Mouse (Mus musculus): Measurements from ENCODE around the gene Mmp23. TPM values are rescaled to one million over a fixed set of nuclear protein-coding genes. Genes with fewer than 3 reads are reported as not detected.
"Not testable (repeated sequence)": the region's sequence is repeated elsewhere in the genome, so short reads cannot be mapped to it uniquely, and the experiment has no call there.

Mmp23 gene
- 3.8 and 5.5 TPM in 2 replicates for polyA plus RNA-seq (2015; fragmentation: Nextera tagmentation; extraction: Ambion mirVana)

- under 1% methylated on average over 33 of the region's 33 CpGs for WGBS
- H3K4me2 ChIP-seq: peak within 1 kb of the TSS; percentile 73
- peak within 1 kb of the TSS; percentile 43; the same call in 1 of the 2 replicates for H3K9ac ChIP-seq
- ATAC-seq (replicated peaks): peak; percentile 16; the same call in 1 of the 2 replicates
- H3K27me3 ChIP-seq (replicated peaks): peaks cover 61% of the 10 kb centered on the region
- H3K36me3 ChIP-seq (replicated peaks): peaks cover 39% of the 10 kb centered on the region
- no peak within 1 kb of the TSS for H3K27ac ChIP-seq
- H3K9me3 ChIP-seq: no peaks in the 10 kb centered on the region
- H3K4me3 ChIP-seq: peak within 1 kb of the TSS; percentile 38
- peaks cover 28% of the 10 kb centered on the region for H3K4me1 ChIP-seq
Measured at GRCm38 (mm10) chr4:155653086-155653450, at the start of gene Mmp23. Gene Mmp23, minus strand, starts transcription at chr4:155653384.

- Histone ChIP-seq H3K4me1 (peaks cover 23% of the 10 kb centered on the region), H3K36me3 (replicated peaks) (no peaks in the 10 kb centered on the region), H3K4me2 (no peak overlapping the region), H3K27ac (no peak overlapping the region), H3K4me3 (no peak overlapping the region), H3K27me3 (replicated peaks) (no peaks in the 10 kb centered on the region), H3K9me3 (no peaks in the 10 kb centered on the region), H3K9ac (no peak overlapping the region)
- ATAC-seq (replicated peaks): no peak
Measured at GRCm38 (mm10) chr4:155700425-155700824, 47.2 kb upstream of the Mmp23 start.

GRCm38 (mm10) chr4:155696261-155697255 is 43.4 kb upstream of the Mmp23 start:
- H3K4me3 ChIP-seq: 0 out of 2 replicates have a peak overlapping the region, but pooled peaks have one; percentile 55
- no peak overlapping the region for H3K27ac ChIP-seq
- ATAC-seq (replicated peaks): no peak
- no peaks in the 10 kb centered on the region for H3K9me3 ChIP-seq
- H3K9ac ChIP-seq: peak overlapping the region; percentile 1; the same call in 1 of the 2 replicates
- 0 out of 2 replicates have a peak, but pooled peaks cover 2% of the 10 kb centered on the region for H3K27me3 ChIP-seq (replicated peaks)
- H3K4me1 ChIP-seq: peaks cover 30% of the 10 kb centered on the region
- no peaks in the 10 kb centered on the region for H3K36me3 ChIP-seq (replicated peaks)
- peak overlapping the region; percentile 85 for H3K4me2 ChIP-seq
- WGBS: 78% methylated on average over 16 of the region's 16 CpGs

GRCm38 (mm10) chr4:155695531-155696062 is 42.4 kb upstream of the Mmp23 start:
- 79% methylated on average over 4 of the region's 4 CpGs for WGBS
- Histone ChIP-seq H3K27ac (peak overlapping the region; percentile 97), H3K4me1 (peaks cover 30% of the 10 kb centered on the region), H3K4me2 (peak overlapping the region; percentile 85), H3K9me3 (no peaks in the 10 kb centered on the region), H3K36me3 (replicated peaks) (no peaks in the 10 kb centered on the region), H3K27me3 (replicated peaks) (0 out of 2 replicates have a peak, but pooled peaks cover 2% of the 10 kb centered on the region), H3K4me3 (peak overlapping the region; percentile 55), H3K9ac (peak overlapping the region; percentile 84)
- ATAC-seq (replicated peaks): no peak

GRCm38 (mm10) chr4:155694482-155695401 is 41.6 kb upstream of the Mmp23 start:
- under 1% methylated on average over 79 of the region's 92 CpGs for WGBS
- Histone ChIP-seq H3K4me3 (peak overlapping the region; percentile 55), H3K9ac (peak overlapping the region; percentile 84), H3K4me1 (peaks cover 30% of the 10 kb centered on the region), H3K9me3 (no peaks in the 10 kb centered on the region), H3K27ac (peak overlapping the region; percentile 97), H3K36me3 (replicated peaks) (no peaks in the 10 kb centered on the region), H3K4me2 (peak overlapping the region; percentile 85), H3K27me3 (replicated peaks) (0 out of 2 replicates have a peak, but pooled peaks cover 2% of the 10 kb centered on the region)
- ATAC-seq (replicated peaks): peak; percentile 84

GRCm38 (mm10) chr4:155694111-155694481 is 40.9 kb upstream of the Mmp23 start, which contains the start of gene Fndc10:
Gene Fndc10, plus strand, starts transcription at chr4:155694342.
- Histone ChIP-seq H3K27me3 (replicated peaks) (0 out of 2 replicates have a peak, but pooled peaks cover 2% of the 10 kb centered on the region), H3K9me3 (no peaks in the 10 kb centered on the region), H3K4me1 (peaks cover 30% of the 10 kb centered on the region), H3K4me3 (peak within 1 kb of the TSS; percentile 55), H3K27ac (peak within 1 kb of the TSS; percentile 97), H3K9ac (peak within 1 kb of the TSS; percentile 84), H3K4me2 (peak within 1 kb of the TSS; percentile 85), H3K36me3 (replicated peaks) (no peaks in the 10 kb centered on the region)
- WGBS: under 1% methylated on average over 26 of the region's 47 CpGs
- peak; percentile 91 for ATAC-seq (replicated peaks)

GRCm38 (mm10) chr4:155692421-155692820 is 39.2 kb upstream of the Mmp23 start:
- Histone ChIP-seq H3K36me3 (replicated peaks) (no peaks in the 10 kb centered on the region), H3K9me3 (no peaks in the 10 kb centered on the region), H3K9ac (no peak overlapping the region), H3K27me3 (replicated peaks) (0 out of 2 replicates have a peak, but pooled peaks cover 2% of the 10 kb centered on the region), H3K4me1 (peaks cover 30% of the 10 kb centered on the region), H3K4me3 (no peak overlapping the region), H3K4me2 (no peak overlapping the region), H3K27ac (no peak overlapping the region)
- ATAC-seq (replicated peaks): no peak
- WGBS: 96% methylated on average over 3 of the region's 3 CpGs

GRCm38 (mm10) chr4:155690571-155691375 is 37.6 kb upstream of the Mmp23 start:
- no peak overlapping the region for H3K4me2 ChIP-seq
- no peak overlapping the region for H3K4me3 ChIP-seq
- no peaks in the 10 kb centered on the region for H3K9me3 ChIP-seq
- WGBS: 78% methylated on average over 12 of the region's 12 CpGs
- H3K36me3 ChIP-seq (replicated peaks): no peaks in the 10 kb centered on the region
- no peak overlapping the region for H3K9ac ChIP-seq
- H3K4me1 ChIP-seq: peaks cover 15% of the 10 kb centered on the region
- 0 out of 2 replicates have a peak, but pooled peaks cover 2% of the 10 kb centered on the region for H3K27me3 ChIP-seq (replicated peaks)
- no peak overlapping the region for H3K27ac ChIP-seq
- ATAC-seq (replicated peaks): no peak

GRCm38 (mm10) chr4:155687764-155688163 is 34.6 kb upstream of the Mmp23 start:
- 92% methylated on average over 4 of the region's 4 CpGs for WGBS
- ATAC-seq (replicated peaks); H3K9me3 ChIP-seq; H3K9ac ChIP-seq; H3K4me1 ChIP-seq; H3K27ac ChIP-seq; H3K4me2 ChIP-seq; H3K36me3 ChIP-seq (replicated peaks); H3K4me3 ChIP-seq; H3K27me3 ChIP-seq (replicated peaks): not testable (repeated sequence)

- H3K9ac ChIP-seq; ATAC-seq (replicated peaks); H3K27ac ChIP-seq; H3K36me3 ChIP-seq (replicated peaks); H3K27me3 ChIP-seq (replicated peaks); H3K4me3 ChIP-seq; H3K4me2 ChIP-seq; H3K4me1 ChIP-seq; H3K9me3 ChIP-seq: not testable (repeated sequence)
- 90% methylated on average over 16 of the region's 19 CpGs for WGBS
Measured at GRCm38 (mm10) chr4:155683670-155684277, 30.6 kb upstream of the Mmp23 start.

GRCm38 (mm10) chr4:155675991-155676390 is 22.8 kb upstream of the Mmp23 start:
- no peaks in the 10 kb centered on the region for H3K4me1 ChIP-seq
- no peak overlapping the region for H3K4me2 ChIP-seq
- H3K27me3 ChIP-seq (replicated peaks): no peaks in the 10 kb centered on the region
- H3K27ac ChIP-seq: no peak overlapping the region
- no peak overlapping the region for H3K9ac ChIP-seq
- ATAC-seq (replicated peaks): no peak
- H3K36me3 ChIP-seq (replicated peaks): no peaks in the 10 kb centered on the region
- H3K4me3 ChIP-seq: no peak overlapping the region
- WGBS: 79% methylated on average over 2 of the region's 2 CpGs
- H3K9me3 ChIP-seq: no peaks in the 10 kb centered on the region
